8 mouse cellular contexts compared by ENCODE assay signal in genomic region chr1:164454747-164455400, GRCm38 (mm10). TPM values are rescaled to one million over a fixed set of nuclear protein-coding genes. Genes with fewer than 3 reads are reported as not detected.
DNase-seq lines count a peak whose midpoint lies in the region; ATAC-seq and TF ChIP-seq lines count a peak whose summit lies in the region.

No protein-coding gene starts in this region.

- 29% methylated on average over 14 of the region's 14 CpGs for WGBS in heart, adult 2 months
- 32% methylated on average over 14 of the region's 14 CpGs for WGBS in limb, embryonic 15.5 days

- peak overlapping the region; percentile 25 for H3K4me2 ChIP-seq in limb, embryonic 15.5 days

- H3K9me3 ChIP-seq in limb, embryonic 15.5 days = no peaks in the 10 kb centered on the region

- no peaks in the 10 kb centered on the region; the same call in 1 of the 2 replicates for H3K79me2 ChIP-seq in heart, adult 2 months (replicated peaks; ENCODE audit: control insufficient read depth, insufficient read depth, low read length)

- no peaks in the 10 kb centered on the region; the same call in 1 of the 2 replicates for H3K27me3 ChIP-seq in heart, adult 2 months (ENCODE audit: control insufficient read depth, insufficient read depth, low read length)
- peaks cover 46% of the 10 kb centered on the region for H3K27me3 ChIP-seq in limb, embryonic 15.5 days

- H3K27ac ChIP-seq in heart, adult 2 months = peak overlapping the region; percentile 94
- H3K27ac ChIP-seq in limb, embryonic 15.5 days = no peak overlapping the region

- TF ChIP-seq POLR2A in heart, adult 2 months (IDR thresholded peaks at IDR 0.05; ENCODE audit: insufficient read depth, low read depth, low read length) = peak; percentile 70

- intact Hi-C loops in heart, adult 2 months (cut with DNase I) = loop anchor here (2.0 to 5.0 kb wide), 2 partner anchors 88 to 442 kb away; no protein-coding TSS in a partner anchor

- peaks cover 29% of the 10 kb centered on the region for H3K36me3 ChIP-seq in heart, adult 2 months (ENCODE audit: control insufficient read depth, insufficient read depth, low read length)
- H3K36me3 ChIP-seq in limb, embryonic 15.5 days = no peaks in the 10 kb centered on the region

- 0 out of 2 replicates have a peak, but pooled peaks have one; percentile 17 for TF ChIP-seq EP300 in heart, adult 2 months (IDR thresholded peaks at IDR 0.05; ENCODE audit: insufficient read depth, low read depth, low read length)

- H3K4me1 ChIP-seq in heart, adult 2 months (ENCODE audit: control insufficient read depth, insufficient read depth, low read length) = peaks cover 6% of the 10 kb centered on the region
- peaks cover 29% of the 10 kb centered on the region for H3K4me1 ChIP-seq in limb, embryonic 15.5 days

- peak overlapping the region; percentile 71 for H3K4me3 ChIP-seq in heart, adult 2 months
- H3K4me3 ChIP-seq in limb, embryonic 15.5 days = peak overlapping the region; percentile 12

- peak; percentile 68 for DNase-seq in adrenal gland, postnatal 10 days
- DNase-seq in cerebellum, adult 9-10 months = peak; percentile 85
- DNase-seq in heart, adult 2 months = peak; percentile 44 to 47
- DNase-seq in kidney, adult 9 months = peak; percentile 80
- DNase-seq in naive thymus-derived CD4-positive, alpha-beta T cell, adult 2 months (ENCODE audit: low read depth) = peak; percentile 21
- no peak for DNase-seq in gastrocnemius, postnatal 4 days (ENCODE audit: low spot score in 2 of 2)
- no peak for DNase-seq in B cell, adult 2 months

- no peak for ATAC-seq in limb, embryonic 15.5 days (ENCODE audit: insufficient number of reproducible peaks, low FRiP score, low TSS enrichment, low read depth)

- TF ChIP-seq CTCF in heart, adult 2 months (IDR thresholded peaks at IDR 0.05) = no peak

- H3K9ac ChIP-seq in heart, adult 2 months (ENCODE audit: low read depth, low read length) = peak overlapping the region; percentile 73
- no peak overlapping the region for H3K9ac ChIP-seq in limb, embryonic 15.5 days

RNA-seq across cellular contexts. Expression of gene Atp1b1, which starts 3.3 kb away (rescaled TPM):
- 100 to 1,000 TPM in 1 of 2 experiments, 10 to 100 TPM in 1; 88.2 to 115 TPM for total RNA-seq in adrenal gland, postnatal 10 days (2021)
- 100 to 1,000 TPM; 328 to 391 TPM for total RNA-seq in heart, adult 2 months (2021)
- polyA plus RNA-seq in heart, adult 2 months (2012; rRNA removed) = 136 and 178 TPM in 2 replicates
- 23.6 and 26.4 TPM in 2 replicates for polyA plus RNA-seq in limb, embryonic 15.5 days (2015; fragmentation: Nextera tagmentation; extraction: Ambion mirVana)
- 10 to 100 TPM; 61.7 to 77.4 TPM for total RNA-seq in gastrocnemius, postnatal 4 days (2021)

Comparison
In these comparisons a context has a peak if more than half of its experiments do, and no peak if none do; other contexts are left out.
1. DNase-seq: peak in adrenal gland, postnatal 10 days (single experiment), cerebellum, adult 9-10 months (single experiment), heart, adult 2 months (2 of 2), kidney, adult 9 months (single experiment) and naive thymus-derived CD4-positive, alpha-beta T cell, adult 2 months (single experiment); none in gastrocnemius, postnatal 4 days (0 of 2) and B cell, adult 2 months (0 of 2).